Mouse (Mus musculus) MEL (cell line): ENCODE results near the gene Col26a1.

Experiments used
- CTCF ChIP-seq, 3 experiments: IDR thresholded peaks in 2 of 3; conservative IDR thresholded peaks in 1 of 3; 2 replicates each; pipeline ENCODE4 v1.5.1; 2011 to 2012; ENCODE audit warnings: low read length in 3 of 3, low read depth in 2 of 3, mild to moderate bottlenecking in 2 of 3, improper control_type of control experiment in 1 of 3, inconsistent platforms in 1 of 3, mixed read lengths in 1 of 3, moderate library complexity in 1 of 3; ENCODE audit not compliant: control insufficient read depth in 1 of 3, insufficient read depth in 1 of 3, poor library complexity in 1 of 3, severe bottlenecking in 1 of 3
- EP300 ChIP-seq, 2 experiments: IDR thresholded peaks; 2 replicates each; pipeline ENCODE4 v1.6.1; 2011; ENCODE audit warnings: improper control_type of control experiment in 2 of 2, low read length in 2 of 2, low read depth in 1 of 2, mild to moderate bottlenecking in 1 of 2
- GABPA ChIP-seq: IDR thresholded peaks from 2 replicates; pipeline ENCODE4 v1.6.1; 2012; ENCODE audit warnings: low read depth, mild to moderate bottlenecking, inconsistent platforms, low read length, improper control_type of control experiment, moderate library complexity
- GATA1 ChIP-seq: IDR thresholded peaks from 2 replicates; pipeline ENCODE4 v1.6.1; 2011; ENCODE audit warnings: low read depth, low read length, improper control_type of control experiment
- HCFC1 ChIP-seq: IDR thresholded peaks from 2 replicates; pipeline ENCODE4 v1.6.1; 2012; ENCODE audit warnings: low read depth, mild to moderate bottlenecking, inconsistent platforms, low read length, improper control_type of control experiment, moderate library complexity
- MAX ChIP-seq: IDR thresholded peaks from 2 replicates; pipeline ENCODE4 v1.6.1; 2011; ENCODE audit warnings: low read length, improper control_type of control experiment
- MEF2A ChIP-seq: IDR thresholded peaks from 2 replicates; pipeline ENCODE4 v1.6.1; 2014; ENCODE audit warnings: low read depth, mild to moderate bottlenecking, inconsistent platforms, low read length, improper control_type of control experiment; ENCODE audit not compliant: poor library complexity, insufficient replicate concordance, severe bottlenecking; ENCODE audit errors: extremely low read depth
- POLR2A ChIP-seq, 2 experiments: IDR thresholded peaks; 2 replicates each; pipeline ENCODE4 v1.6.1; 2011 to 2012; ENCODE audit warnings: low read length in 2 of 2, mild to moderate bottlenecking in 2 of 2, control low read depth in 1 of 2, improper control_type of control experiment in 1 of 2, low read depth in 1 of 2, moderate library complexity in 1 of 2; ENCODE audit not compliant: control insufficient read depth in 1 of 2, insufficient read depth in 1 of 2, poor library complexity in 1 of 2
- RAD21 ChIP-seq: IDR thresholded peaks from 2 replicates; pipeline ENCODE4 v1.6.1; 2011; ENCODE audit warnings: mild to moderate bottlenecking, low read depth, low read length, improper control_type of control experiment
- TCF12 ChIP-seq: IDR thresholded peaks from 2 replicates; pipeline ENCODE4 v1.6.1; 2014; ENCODE audit warnings: low read depth, mild to moderate bottlenecking, inconsistent platforms, low read length, improper control_type of control experiment, moderate library complexity
- USF1 ChIP-seq: IDR thresholded peaks from 2 replicates; pipeline ENCODE4 v1.6.1; 2014; ENCODE audit warnings: low read depth, mild to moderate bottlenecking, inconsistent platforms, low read length, improper control_type of control experiment, moderate library complexity
- ZC3H11A ChIP-seq: IDR thresholded peaks from 2 replicates; pipeline ENCODE4 v1.6.1; 2012; ENCODE audit warnings: low read depth, mild to moderate bottlenecking, inconsistent platforms, low read length, improper control_type of control experiment
- ZKSCAN1 ChIP-seq: IDR thresholded peaks from 2 replicates; pipeline ENCODE4 v1.6.1; 2012; ENCODE audit warnings: low read depth, mild to moderate bottlenecking, inconsistent platforms, low read length, improper control_type of control experiment, moderate library complexity

- TF ChIP-seq RAD21, result no peak
- no peak for TF ChIP-seq CTCF (IDR thresholded peaks at IDR 0.05 in 2 of 3, conservative IDR thresholded peaks at IDR 0.05 in 1 of 3; ENCODE audit: control insufficient read depth in 1 of 3, insufficient read depth in 1 of 3, low read depth in 2 of 3, low read length in 3 of 3, poor library complexity in 1 of 3, severe bottlenecking in 1 of 3)
- no peak for TF ChIP-seq ZC3H11A
- TF ChIP-seq USF1, result no peak
- TF ChIP-seq MEF2A, result no peak
- no peak for TF ChIP-seq TCF12
- no peak for TF ChIP-seq EP300 (IDR thresholded peaks at IDR 0.05; ENCODE audit: low read depth in 1 of 2, low read length in 2 of 2)
- TF ChIP-seq POLR2A (IDR thresholded peaks at IDR 0.05; ENCODE audit: control insufficient read depth in 1 of 2, insufficient read depth in 1 of 2, low read depth in 1 of 2, low read length in 2 of 2, poor library complexity in 1 of 2), result no peak
- TF ChIP-seq GABPA, result no peak
- TF ChIP-seq GATA1, result no peak
- no peak for TF ChIP-seq MAX
- TF ChIP-seq HCFC1, result no peak
- no peak for TF ChIP-seq ZKSCAN1
These were observed 39.1 kb downstream of the Col26a1 start for GRCm38 (mm10) chr5:136843930-136844329.
